Mouse (Mus musculus) adrenal gland, adult 18-20 months (tissue): ENCODE data around the gene Mrgpre. TPM values are rescaled to one million over a fixed set of nuclear protein-coding genes. Genes with fewer than 3 reads are reported as not detected.
A peak's percentile ranks its signal among the peaks of the same experiment; 100 is the strongest.

ENCODE experiments used
- DNase-seq, 2 experiments: peaks; one replicate each; pipeline ENCODE4 v3.0.0; 2021 to 2022; ENCODE audit warnings: low spot score in 2 of 2
- microRNA-seq, 2 experiments: library from miRNA; unstranded; fragments of <30 nt; microRNA quantifications; one replicate each; pipeline ENCODE4 v1.2.0; 2021; ENCODE audit warnings: borderline number of aligned reads in 2 of 2
- total RNA-seq, 2 experiments: library from RNA; stranded (reverse); gene quantifications; 1 replicate in 1 of 2; 2 replicates in 1 of 2; pipeline ENCODE4 v1.2.3; 2021

The Mrgpre gene
- total RNA-seq, 2 experiments from 2014 or later: 2.3 to 2.9 TPM

- DNase-seq: no peak
These were observed 43.6 kb downstream of the Mrgpre start for GRCm38 (mm10) chr7:143740653-143741052.

GRCm38 (mm10) chr7:143739511-143740461, 44.5 kb downstream of the Mrgpre start:
- peak; percentile 75 to 78 for DNase-seq

GRCm38 (mm10) chr7:143738601-143739006, 45.7 kb downstream of the Mrgpre start:
- DNase-seq: no peak

- no peak for DNase-seq
These were observed 46.1 kb downstream of the Mrgpre start for GRCm38 (mm10) chr7:143738194-143738593.

GRCm38 (mm10) chr7:143733746-143734145, 50.6 kb downstream of the Mrgpre start:
- DNase-seq: no peak

- DNase-seq: no peak
These were observed 54.4 kb downstream of the Mrgpre start for GRCm38 (mm10) chr7:143729886-143730285.

Small RNAs within 50 kb of the gene (microRNA-seq; reads per million reads assigned to microRNA genes)
- 0 reads per million in 2 experiments for gene Gm22064

Other genes with a start within 250 kb of the Mrgpre start
- gene Nap1l4, start 235.4 kb downstream of the Mrgpre start, total RNA-seq: 100 to 1,000 TPM; 144 to 155 TPM
- 10 to 100 TPM; 54.1 to 61.1 TPM for gene Cars, start 184.4 kb downstream of the Mrgpre start, total RNA-seq
- gene Tnfrsf26, start 155.8 kb downstream of the Mrgpre start, total RNA-seq: 1 to 10 TPM in 1 of 2 experiments, under 1 TPM in 1; 0.86 to 1.1 TPM
- gene Tnfrsf22, start 134.8 kb downstream of the Mrgpre start, total RNA-seq: 1 to 10 TPM; 5.7 to 7.7 TPM
- 1 to 10 TPM; 2.8 to 3.7 TPM for gene Tnfrsf23, start 98.6 kb downstream of the Mrgpre start, total RNA-seq
- 10 to 100 TPM; 24.5 to 29.1 TPM for gene Osbpl5, start 27.5 kb downstream of the Mrgpre start, total RNA-seq
- gene Mrgprg, start 17.5 kb downstream of the Mrgpre start, total RNA-seq: 1 to 10 TPM; 1.7 to 2.2 TPM
- 10 to 100 TPM; 10.4 to 14.4 TPM for gene Nadsyn1, start 38.3 kb upstream of the Mrgpre start, total RNA-seq
- 1,000 to 10,000 TPM in 1 of 2 experiments, 100 to 1,000 TPM in 1; 730 to 1,067 TPM for gene Dhcr7, start 38.6 kb upstream of the Mrgpre start, total RNA-seq
- gene Gm498, start 82.3 kb upstream of the Mrgpre start, total RNA-seq: not detected
- 10 to 100 TPM in 1 of 2 experiments, 1 to 10 TPM in 1; 8.1 to 18.5 TPM for gene Shank2, start 217.4 kb upstream of the Mrgpre start, total RNA-seq